Mouse (Mus musculus): ENCODE measurements around the gene Inpp5d. TPM values are rescaled to one million over a fixed set of nuclear protein-coding genes. Genes with fewer than 3 reads are reported as not detected.

The Inpp5d gene
- total RNA-seq, 1 experiment from 2014 or later, result 196 TPM

DNA sequence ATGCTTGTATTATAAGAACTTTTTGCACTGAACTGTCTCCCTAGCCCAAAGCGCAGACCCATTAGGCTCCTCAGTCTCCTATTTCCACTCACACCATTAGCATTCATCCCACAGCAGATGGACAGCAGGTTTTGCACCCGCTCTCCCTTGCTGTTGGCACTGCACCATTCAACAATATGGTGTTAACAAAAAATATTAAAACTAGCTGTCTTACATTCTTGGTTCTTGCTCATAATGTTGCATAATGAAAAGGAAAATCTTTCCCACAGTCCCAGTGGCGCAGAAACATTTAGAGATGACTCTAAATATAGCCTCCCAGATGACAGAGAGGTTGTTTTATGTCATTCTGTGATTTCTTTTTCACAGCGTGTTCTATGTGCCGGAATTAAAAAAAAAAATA is 113.1 kb downstream of the Inpp5d start:
- ATAC-seq (ENCODE audit: extremely low read depth, insufficient number of reproducible peaks, low FRiP score, poor library complexity, severe bottlenecking), result no peak

DNA sequence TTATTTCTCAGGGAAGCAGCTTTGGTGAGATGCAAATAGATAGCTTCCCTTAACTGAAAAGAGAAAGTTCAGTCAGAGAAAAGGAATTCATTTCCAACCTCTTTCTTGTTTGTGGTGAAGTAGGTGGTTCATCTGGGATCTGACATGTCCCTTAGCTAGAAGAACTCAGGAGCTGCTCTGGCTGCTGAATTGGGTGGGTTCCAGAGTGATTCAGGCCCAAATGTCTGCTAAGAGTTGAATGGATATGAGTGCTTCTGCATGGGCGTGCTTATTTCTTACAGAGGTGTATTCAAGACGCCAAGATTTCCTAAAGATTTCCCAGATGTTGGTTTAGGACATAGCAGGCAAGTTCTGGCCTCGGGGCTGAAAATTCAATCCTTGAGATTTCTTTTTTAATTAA is 114.0 kb downstream of the Inpp5d start:
- ATAC-seq (ENCODE audit: extremely low read depth, insufficient number of reproducible peaks, low FRiP score, poor library complexity, severe bottlenecking), result no peak

GRCm38 (mm10) chr1:87740584-87741290 is 120.6 kb downstream of the Inpp5d start:
- ATAC-seq (ENCODE audit: extremely low read depth, insufficient number of reproducible peaks, low FRiP score, poor library complexity, severe bottlenecking), result no peak

DNA sequence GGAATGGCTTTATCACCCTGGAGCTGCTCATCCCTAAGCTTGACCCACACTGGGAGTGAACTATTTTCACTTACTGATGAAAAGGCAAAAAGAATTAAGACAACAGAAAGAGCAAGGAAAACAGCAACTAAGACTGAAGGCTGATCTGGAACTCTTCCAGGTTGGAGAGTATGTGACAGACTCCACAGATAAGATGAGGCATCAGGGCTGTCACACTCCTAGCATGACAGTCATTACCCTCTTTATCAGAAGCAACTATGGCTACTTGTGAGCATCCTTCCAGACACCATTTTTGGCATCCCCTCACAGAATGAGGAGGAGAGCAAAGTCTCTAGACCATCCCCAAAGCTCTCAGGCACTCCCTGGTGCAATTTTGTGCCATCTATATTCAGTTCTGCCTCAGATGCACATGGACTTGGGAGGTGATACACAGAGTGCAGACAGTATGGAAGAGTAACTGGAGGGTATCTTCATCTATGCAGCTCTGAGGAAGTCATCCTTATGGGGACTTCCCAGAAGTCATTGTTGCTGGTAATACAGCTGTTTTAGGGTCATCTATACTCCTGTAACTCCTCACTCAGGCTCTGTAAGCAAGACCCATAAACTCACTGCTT is 129.4 kb downstream of the Inpp5d start:
- ATAC-seq (ENCODE audit: extremely low read depth, insufficient number of reproducible peaks, low FRiP score, poor library complexity, severe bottlenecking), result no peak

DNA sequence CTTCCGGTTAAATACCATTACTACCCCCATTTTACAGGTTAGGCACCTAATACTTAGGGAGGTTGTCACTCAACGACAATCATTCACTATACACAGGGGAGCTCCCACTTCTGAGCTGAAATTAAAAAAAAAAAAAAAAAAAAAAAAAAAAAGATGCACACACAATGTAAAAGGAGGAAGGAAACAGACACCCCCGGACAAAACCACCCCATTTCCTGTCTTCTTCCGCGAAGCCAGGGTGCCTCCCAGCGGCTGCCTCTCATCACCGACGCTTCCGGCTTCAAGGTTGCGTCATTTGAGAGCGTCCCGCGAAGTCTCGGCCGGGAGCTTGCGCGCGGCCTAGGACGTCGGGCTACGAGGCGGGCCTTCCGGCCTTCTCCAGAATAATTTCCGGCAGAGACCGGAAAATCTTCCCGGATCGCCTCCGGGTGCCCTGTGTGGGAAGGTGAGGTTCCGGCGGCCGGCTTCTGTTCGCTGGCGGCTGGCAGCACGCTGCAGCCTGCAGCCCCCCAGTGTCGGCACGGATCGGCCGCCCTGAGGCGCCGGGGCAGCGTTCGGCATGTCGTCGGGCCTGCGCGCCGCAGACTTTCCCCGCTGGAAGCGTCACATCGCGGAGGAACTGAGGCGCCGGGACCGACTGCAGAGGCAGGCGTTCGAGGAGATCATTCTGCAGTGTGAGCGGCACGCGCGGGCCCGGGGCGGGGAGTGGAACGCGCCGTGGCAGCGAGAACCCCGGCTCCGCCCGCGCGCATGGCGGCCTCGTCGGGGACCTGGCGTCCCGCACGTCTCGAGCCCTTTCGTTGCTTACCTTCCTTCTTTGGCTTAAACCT is 135.7 kb downstream of the Inpp5d start, which contains the start of gene Atg16l1:
Gene Atg16l1 (plus strand): TSS at position 230 of the 830 bp plus-strand sequence.
- ATAC-seq (ENCODE audit: extremely low read depth, insufficient number of reproducible peaks, low FRiP score, poor library complexity, severe bottlenecking), result peak; percentile 99

GRCm38 (mm10) chr1:87763821-87764220 is 143.7 kb downstream of the Inpp5d start:
- no peak for ATAC-seq (ENCODE audit: extremely low read depth, insufficient number of reproducible peaks, low FRiP score, poor library complexity, severe bottlenecking)

GRCm38 (mm10) chr1:87765741-87766140 is 145.6 kb downstream of the Inpp5d start:
- no peak for ATAC-seq (ENCODE audit: extremely low read depth, insufficient number of reproducible peaks, low FRiP score, poor library complexity, severe bottlenecking)

DNA sequence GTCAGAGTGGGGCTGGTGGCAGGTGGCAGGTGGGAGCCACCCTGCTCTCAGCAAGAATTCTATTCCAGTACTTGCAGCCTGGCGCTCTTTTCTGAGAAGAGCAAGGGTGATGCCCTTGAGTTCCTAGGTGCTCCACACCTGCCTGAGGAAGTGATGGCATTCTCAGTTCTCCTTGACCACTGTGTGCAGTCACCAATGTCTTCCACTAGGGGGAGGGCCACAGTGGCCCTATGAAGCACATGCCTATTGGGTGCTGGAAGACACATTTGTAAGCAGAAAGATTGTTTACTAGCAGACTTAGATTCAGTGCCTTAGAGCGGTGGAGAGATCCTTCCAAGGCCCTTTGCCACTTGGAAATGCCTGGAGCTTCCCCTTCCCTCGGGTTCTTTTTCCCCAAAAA is 146.1 kb downstream of the Inpp5d start:
- ATAC-seq (ENCODE audit: extremely low read depth, insufficient number of reproducible peaks, low FRiP score, poor library complexity, severe bottlenecking), result peak; percentile 82

DNA sequence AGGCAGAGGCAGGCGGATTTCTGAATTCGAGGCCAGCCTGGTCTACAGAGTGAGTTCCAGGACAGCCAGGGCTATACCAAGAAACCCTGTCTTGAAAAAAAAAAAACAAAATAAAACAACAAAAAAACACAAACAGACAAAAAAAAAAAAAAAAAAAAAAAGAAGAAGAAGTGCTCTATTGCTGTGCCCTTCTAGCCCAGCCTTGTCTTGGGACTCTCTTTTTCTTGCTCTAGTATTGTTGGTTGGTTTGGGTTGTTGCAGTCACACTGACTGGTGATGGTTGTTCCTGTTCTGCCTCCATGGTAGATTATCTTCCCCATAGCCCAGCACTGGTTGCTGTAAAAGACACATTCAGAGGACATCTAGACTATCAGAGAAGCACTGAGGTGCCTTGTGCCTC is 149.2 kb downstream of the Inpp5d start:
- no peak for ATAC-seq (ENCODE audit: extremely low read depth, insufficient number of reproducible peaks, low FRiP score, poor library complexity, severe bottlenecking)

Other genes starting within 250 kb of the Inpp5d start
- 0.37 and 0.70 TPM in 2 replicates for gene Kcnj13, start 225.6 kb upstream of the Inpp5d start, total RNA-seq (2017)
- not detected in 2 replicates for gene Snorc, start 150.0 kb upstream of the Inpp5d start, total RNA-seq (2017)
- not detected in 2 replicates for gene Neu2, start 110.4 kb upstream of the Inpp5d start, total RNA-seq (2017)
- gene Ngef, start 46.4 kb upstream of the Inpp5d start, total RNA-seq (2017), result not detected in 2 replicates
- gene Atg16l1, start 135.6 kb downstream of the Inpp5d start, total RNA-seq (2017), result 115 and 117 TPM in 2 replicates
- gene Sag, start 183.4 kb downstream of the Inpp5d start, total RNA-seq (2017), result 6.3 and 8.0 TPM in 2 replicates
- gene Dgkd, start 233.0 kb downstream of the Inpp5d start, total RNA-seq (2017), result 254 and 301 TPM in 2 replicates

Data from neutrophil, adult 5-6 weeks (primary cell).